Mouse (Mus musculus) leukemia stem cell, adult 10-12 weeks (primary cell): ENCODE results near the gene Srsf1. TPM values are rescaled to one million over a fixed set of nuclear protein-coding genes. Genes with fewer than 3 reads are reported as not detected.

Source experiments
- polyA plus RNA-seq: library from polyadenylated mRNA; stranded (reverse); fragments of >175 nt; gene quantifications from 2 replicates; pipeline ENCODE4 v1.2.3, GENCODE M21; 2012; ENCODE audit warnings: low replicate concordance

The Srsf1 gene
- polyA plus RNA-seq: 170 and 245 TPM in 2 replicates

DNA sequence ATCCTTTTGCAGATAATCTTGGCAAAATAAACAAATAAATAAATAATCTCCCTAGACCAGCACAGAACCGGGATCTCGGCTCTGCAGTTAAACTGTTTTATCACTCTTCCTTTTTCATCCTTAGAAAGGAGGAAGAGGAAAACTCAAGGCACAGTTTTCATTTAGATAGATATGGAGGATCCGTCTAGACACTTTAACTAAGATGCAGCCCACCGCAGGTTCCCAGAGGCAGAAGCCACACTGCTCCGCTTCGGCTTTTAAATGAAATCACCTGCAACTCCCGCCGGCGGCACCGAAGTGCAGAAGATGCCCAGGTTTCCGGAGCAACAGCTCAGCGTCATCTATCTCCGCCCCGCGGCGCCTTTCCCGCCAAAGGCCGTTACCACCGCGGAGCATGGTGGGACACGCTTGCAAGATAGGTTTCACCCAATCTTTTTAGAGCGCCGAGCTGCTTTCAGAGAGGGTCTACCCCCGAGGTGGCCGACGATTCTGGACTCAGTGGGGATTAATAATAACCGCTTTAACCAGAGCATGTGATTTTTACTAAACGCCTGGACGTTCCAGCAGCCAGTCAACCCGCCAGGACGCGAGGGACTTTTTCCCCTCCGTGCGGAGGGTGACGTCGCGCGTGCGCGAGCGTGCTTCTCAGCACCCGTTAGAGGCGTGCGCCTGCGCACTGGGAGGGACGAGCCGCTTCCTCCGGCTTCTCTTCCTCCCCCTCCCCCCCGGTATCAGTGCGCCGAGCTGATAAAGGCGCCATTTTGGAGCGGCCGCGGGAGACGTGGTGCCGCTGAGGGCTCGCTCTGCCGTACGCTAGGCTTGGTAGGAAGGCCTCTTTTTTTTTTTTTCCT is at the start of gene Srsf1:
Gene Srsf1 (plus strand): TSS at position 430 of the 851 bp plus-strand sequence.

GRCm38 (mm10) chr11:88067586-88068410 is 20.6 kb downstream of the Srsf1 start, which contains the start of gene Vezf1:
Vezf1 (plus strand) TSS chr11:88068279.

DNA sequence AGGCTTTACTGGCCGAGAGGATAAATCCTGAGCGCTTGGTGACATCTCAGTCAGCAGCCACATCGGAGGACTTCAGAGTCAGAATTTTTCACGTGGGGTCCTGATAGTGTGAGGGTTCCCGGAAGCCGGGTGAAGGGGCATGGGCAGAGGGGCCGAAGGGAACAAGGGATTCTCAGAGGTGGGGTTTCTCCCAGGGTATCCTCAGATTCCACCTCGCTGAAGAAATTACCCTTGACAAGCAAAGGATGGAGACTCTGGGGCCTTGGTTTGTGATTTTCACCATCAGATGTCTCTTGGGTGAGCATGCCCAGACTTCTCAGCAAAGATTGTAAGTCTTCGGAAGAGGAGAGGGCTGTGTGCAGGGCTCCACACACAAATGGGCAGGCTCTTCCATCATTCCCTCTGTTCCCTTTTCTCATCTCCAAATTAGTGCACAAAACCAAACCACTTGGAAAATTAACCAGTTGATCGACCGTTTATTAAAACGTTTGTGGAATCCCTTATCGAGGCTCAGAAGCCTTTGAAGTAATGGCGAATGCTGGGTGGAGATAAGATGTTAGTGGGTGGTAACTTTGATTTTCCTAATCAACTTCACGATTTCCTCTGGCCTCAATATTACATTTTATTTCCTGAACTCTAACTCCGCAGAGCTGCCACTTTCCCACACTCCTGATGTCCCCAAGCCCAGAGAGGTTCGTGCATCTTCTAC is 51.0 kb downstream of the Srsf1 start, which contains the start of gene Cuedc1:
Gene Cuedc1 (plus strand): TSS at position 38 of the 709 bp plus-strand sequence.

Other genes with a start within 250 kb of the Srsf1 start
- not detected in 2 replicates for gene Lpo, start 219.1 kb upstream of the Srsf1 start, polyA plus RNA-seq
- gene Mks1, start 194.2 kb upstream of the Srsf1 start, polyA plus RNA-seq: 1.4 and 1.7 TPM in 2 replicates
- 0.13 TPM in 1 of 2 replicates, not detected in the other for gene Epx, start 171.8 kb upstream of the Srsf1 start, polyA plus RNA-seq
- not detected in 2 replicates for gene Olfr462, start 155.1 kb upstream of the Srsf1 start, polyA plus RNA-seq
- not detected in 2 replicates for gene Olfr463, start 150.0 kb upstream of the Srsf1 start, polyA plus RNA-seq
- gene Olfr464, start 126.4 kb upstream of the Srsf1 start, polyA plus RNA-seq: not detected in 2 replicates
- 19.0 and 28.2 TPM in 2 replicates for gene Dynll2, start 59.8 kb upstream of the Srsf1 start, polyA plus RNA-seq
- 4.7 and 4.8 TPM in 2 replicates for gene Vezf1, start 20.9 kb downstream of the Srsf1 start, polyA plus RNA-seq
- 0.96 and 2.3 TPM in 2 replicates for gene Cuedc1, start 50.7 kb downstream of the Srsf1 start, polyA plus RNA-seq
- 57.8 and 120 TPM in 2 replicates for gene Mrps23, start 157.0 kb downstream of the Srsf1 start, polyA plus RNA-seq
- not detected in 2 replicates for gene Ccdc182, start 246.7 kb downstream of the Srsf1 start, polyA plus RNA-seq